Mouse (Mus musculus): ENCODE measurements around the gene Ppp2r5a.

DNA sequence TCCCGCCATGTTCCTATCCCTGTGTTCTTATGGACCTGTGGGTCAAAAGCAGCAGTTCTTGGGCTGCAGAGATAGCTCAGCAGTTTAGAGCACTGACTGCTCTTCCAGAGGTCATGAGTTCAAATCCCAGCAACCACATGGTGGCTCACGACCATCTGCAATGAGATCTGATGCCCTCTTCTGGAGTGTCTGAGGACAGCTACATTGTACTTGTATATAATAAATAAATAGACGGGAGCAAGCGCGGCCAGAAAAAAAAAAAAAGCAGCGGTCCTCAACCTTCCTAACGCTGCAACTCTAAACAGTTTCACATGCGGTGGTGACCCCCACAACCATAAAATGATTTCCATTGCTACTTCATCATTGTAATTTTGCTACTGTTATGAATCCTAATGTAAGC, 86.3 kb downstream of the Ppp2r5a start:
- TF ChIP-seq CTCF (IDR thresholded peaks at IDR 0.05; ENCODE audit: insufficient read depth, low read depth, low read length) = no peak
- TF ChIP-seq POLR2A (IDR thresholded peaks at IDR 0.05; ENCODE audit: insufficient read depth, low read depth, low read length) = no peak
